Mouse (Mus musculus): ENCODE measurements around the gene Hecw2.

DNA sequence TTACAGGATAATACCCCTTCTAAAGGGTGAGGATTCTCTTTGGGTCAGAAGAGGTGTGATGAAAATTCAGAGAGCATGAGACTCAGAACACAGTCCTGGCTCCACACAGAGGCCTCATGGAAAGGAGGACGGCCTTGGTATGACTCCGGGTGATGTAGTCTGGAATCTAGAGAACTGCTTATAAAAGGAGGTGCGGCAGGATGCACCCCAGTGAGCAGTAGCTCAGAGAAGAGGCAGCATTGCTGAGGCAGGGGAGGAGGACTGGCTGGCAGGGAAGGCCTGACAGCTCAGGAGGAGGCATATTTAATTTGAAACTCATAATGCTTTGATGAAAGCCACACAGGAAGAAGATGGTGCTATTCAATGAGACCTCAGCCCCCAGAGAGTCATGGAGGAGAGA, 182.6 kb downstream of the Hecw2 start:
- TF ChIP-seq POLR2A (IDR thresholded peaks at IDR 0.05; ENCODE audit: borderline replicate concordance, insufficient read depth, low read length) (no peak), CTCF (IDR thresholded peaks at IDR 0.05; ENCODE audit: borderline replicate concordance, insufficient read depth, low read depth, low read length) (no peak)
